Mouse (Mus musculus): ENCODE data around the gene Mxi1.
A peak's percentile ranks its signal among the peaks of the same experiment; 100 is the strongest.

DNA sequence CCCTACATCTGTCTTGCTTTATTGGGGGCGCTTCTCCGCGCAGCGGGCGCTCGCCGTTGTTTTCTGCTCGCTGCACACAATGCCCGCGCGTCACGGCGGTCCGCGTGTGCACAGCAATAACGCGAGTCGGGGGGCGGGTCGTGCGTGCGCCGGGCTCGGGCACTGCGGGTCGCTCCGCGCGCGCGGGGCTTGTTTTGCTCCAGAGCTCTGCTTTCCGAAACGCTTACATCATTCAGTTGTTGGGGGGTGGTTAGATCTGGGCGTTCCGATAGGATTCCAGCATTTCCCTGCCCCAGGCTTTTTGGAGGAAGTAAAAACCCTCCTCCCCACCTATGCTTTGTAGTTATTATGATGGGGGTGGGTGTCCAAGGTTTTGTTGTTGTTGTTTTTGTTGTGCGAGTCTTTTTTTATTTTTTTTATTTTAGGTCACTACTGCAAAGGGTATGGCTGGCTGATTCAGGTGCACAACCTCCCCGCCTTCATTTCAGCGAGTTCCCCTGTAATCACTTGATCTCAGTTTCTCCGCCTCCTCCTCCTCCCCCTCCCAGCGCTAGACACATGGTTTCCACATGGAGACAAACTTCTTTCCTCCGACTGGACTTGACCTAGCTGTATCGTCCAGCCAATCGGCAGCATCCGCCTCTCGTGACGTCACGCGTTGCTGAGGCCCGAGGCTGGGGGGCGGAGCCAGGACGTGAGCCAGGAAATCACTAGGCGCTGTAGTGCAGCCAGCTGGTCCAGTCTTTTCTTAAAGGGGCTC is 3.5 kb downstream of the Mxi1 start:
- TF ChIP-seq CTCF (IDR thresholded peaks at IDR 0.05) (peak; percentile 3; the same call in 1 of the 2 replicates), EP300 (IDR thresholded peaks at IDR 0.05) (no peak)

Data from lung, postnatal 0 days (tissue).